Mouse (Mus musculus): Measurements from ENCODE around the gene Pgm1. TPM values are rescaled to one million over a fixed set of nuclear protein-coding genes. Genes with fewer than 3 reads are reported as not detected.

Gene Pgm1
- total RNA-seq (2017): 11.8 to 18.0 TPM (median 14.0 TPM) in 3 replicates

DNA sequence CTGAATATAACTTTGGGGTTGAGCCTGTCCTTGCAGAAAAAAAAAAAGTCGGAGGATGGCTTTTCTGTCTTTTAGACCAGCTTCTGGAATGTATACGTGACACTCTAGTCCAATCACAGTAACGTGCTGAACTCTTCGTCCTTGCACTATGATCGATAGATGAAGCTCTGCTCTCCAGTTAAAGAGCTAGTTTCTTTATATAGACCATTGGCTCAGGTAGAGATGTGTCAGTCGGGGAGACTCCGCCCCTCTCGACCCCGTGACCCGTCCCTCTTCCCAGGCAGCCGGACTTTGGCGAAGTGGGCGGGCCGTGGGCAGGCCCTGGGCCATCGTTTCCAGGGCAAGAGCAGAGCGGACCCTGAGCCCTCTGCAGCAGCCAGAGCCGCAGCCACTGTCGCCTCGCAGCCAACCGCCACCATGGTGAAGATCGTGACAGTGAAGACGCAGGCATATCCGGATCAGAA lies at the start of gene Pgm1:
Gene Pgm1 (plus strand): TSS at position 266 of the 464 bp plus-strand sequence.
- ATAC-seq (replicated peaks; ENCODE audit: insufficient number of reproducible peaks, low FRiP score, low TSS enrichment, poor library complexity, severe bottlenecking): peak; percentile 85

DNA sequence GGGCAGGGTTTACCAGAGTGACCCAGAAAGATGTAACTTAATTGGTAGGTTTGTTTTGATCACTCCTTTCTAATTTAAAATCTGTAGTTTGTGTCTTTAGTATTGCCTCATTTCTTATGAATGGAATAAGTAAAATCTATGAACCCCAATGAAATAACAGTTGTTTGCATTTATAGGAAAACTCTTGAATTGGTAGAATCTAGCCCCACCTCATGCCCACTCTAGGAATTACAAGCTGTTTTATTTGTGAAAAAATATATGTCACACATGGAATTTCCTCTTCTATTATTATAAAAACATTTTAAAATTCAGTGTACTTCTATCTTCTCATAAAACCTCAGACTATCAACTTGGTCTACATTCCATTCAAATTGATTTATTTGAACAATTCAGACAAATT lies 47.3 kb upstream of the Pgm1 start:
- no peak for ATAC-seq (replicated peaks; ENCODE audit: insufficient number of reproducible peaks, low FRiP score, low TSS enrichment, poor library complexity, severe bottlenecking)

DNA sequence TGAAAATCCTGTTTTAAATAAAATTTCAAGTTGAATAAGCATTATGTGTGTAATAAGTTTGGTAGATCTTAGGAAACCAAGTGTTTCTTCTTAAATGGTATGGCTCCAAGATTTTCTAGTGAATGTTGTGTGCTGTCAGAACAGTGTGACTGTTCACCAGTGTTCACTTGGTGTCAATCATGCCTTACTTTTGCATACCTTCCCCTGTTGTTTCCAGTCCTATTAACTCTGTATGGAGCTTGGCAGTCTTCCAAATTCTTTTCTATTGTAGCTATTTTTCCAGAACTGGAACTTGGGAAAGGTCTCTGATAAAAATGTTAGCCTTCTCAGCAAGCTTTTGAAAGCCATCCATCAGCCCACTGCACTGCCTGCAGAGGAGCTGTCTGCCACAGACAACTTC lies 46.8 kb upstream of the Pgm1 start:
- ATAC-seq (replicated peaks; ENCODE audit: insufficient number of reproducible peaks, low FRiP score, low TSS enrichment, poor library complexity, severe bottlenecking): no peak

DNA sequence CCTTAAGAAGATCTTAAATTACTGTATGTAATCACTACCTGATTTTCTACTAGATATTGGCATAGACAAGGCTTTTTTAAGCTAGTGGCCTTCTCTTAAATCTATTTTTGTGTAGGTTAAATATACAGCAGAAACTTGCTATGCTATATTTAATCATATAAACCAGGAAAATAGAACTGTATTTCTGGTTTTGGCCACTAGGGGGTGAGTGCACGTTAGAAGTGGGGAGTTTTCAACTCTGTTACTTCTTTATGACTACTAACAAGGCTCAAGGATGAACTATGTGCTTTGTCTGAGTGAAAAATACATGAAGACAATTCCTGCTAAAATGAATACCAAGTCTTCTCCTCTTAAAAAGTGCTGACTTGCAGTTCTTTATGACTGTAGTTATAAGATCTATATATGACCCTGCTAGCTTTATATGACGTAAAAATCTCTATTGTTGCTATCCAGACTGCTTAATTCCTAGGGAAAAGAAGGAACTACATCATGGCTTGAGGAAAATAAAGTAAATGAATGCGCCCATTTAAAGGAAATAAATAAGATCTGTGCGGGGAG lies 15.2 kb upstream of the Pgm1 start:
- ATAC-seq (replicated peaks; ENCODE audit: insufficient number of reproducible peaks, low FRiP score, low TSS enrichment, poor library complexity, severe bottlenecking): no peak

DNA sequence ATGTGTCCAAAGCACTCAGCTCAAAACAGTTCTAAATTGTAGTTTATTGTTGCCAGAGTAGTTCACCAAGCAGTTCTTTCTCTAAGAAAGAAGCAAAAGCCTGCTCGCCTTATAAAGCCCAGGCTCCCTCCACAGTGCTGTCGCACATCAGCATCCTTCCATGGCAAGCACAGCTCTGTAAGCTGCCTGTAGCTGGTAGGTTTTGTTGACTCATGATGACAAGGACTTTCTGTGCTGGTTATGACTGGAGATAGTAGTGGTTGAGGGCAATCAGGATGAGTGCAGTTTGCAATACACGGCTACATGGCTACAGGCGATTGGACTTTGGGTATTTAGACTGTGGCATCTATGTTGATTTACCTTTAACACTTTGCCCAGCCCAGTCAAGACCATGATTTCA lies 2.8 kb upstream of the Pgm1 start:
- ATAC-seq (replicated peaks; ENCODE audit: insufficient number of reproducible peaks, low FRiP score, low TSS enrichment, poor library complexity, severe bottlenecking): no peak

DNA sequence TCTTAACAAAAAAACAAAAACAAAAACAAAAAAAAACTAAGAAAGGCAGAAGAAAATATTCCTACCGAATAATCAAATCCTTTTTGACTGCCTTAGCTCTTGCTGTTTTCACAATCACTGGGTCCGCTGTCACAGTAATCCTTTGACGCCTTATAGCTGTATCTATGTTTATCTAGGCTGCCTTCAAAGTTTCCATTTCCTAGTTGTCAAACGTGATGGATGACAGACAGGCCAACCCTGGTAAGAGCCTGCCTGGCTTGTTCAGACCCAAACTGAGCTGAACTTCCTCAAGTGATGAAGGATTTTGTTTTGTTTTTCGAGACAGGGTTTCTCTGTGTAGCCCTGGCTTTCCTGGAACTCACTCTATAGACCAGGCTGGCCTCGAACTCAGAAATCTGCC lies 693 bp upstream of the Pgm1 start:
- ATAC-seq (replicated peaks; ENCODE audit: insufficient number of reproducible peaks, low FRiP score, low TSS enrichment, poor library complexity, severe bottlenecking): no peak

DNA sequence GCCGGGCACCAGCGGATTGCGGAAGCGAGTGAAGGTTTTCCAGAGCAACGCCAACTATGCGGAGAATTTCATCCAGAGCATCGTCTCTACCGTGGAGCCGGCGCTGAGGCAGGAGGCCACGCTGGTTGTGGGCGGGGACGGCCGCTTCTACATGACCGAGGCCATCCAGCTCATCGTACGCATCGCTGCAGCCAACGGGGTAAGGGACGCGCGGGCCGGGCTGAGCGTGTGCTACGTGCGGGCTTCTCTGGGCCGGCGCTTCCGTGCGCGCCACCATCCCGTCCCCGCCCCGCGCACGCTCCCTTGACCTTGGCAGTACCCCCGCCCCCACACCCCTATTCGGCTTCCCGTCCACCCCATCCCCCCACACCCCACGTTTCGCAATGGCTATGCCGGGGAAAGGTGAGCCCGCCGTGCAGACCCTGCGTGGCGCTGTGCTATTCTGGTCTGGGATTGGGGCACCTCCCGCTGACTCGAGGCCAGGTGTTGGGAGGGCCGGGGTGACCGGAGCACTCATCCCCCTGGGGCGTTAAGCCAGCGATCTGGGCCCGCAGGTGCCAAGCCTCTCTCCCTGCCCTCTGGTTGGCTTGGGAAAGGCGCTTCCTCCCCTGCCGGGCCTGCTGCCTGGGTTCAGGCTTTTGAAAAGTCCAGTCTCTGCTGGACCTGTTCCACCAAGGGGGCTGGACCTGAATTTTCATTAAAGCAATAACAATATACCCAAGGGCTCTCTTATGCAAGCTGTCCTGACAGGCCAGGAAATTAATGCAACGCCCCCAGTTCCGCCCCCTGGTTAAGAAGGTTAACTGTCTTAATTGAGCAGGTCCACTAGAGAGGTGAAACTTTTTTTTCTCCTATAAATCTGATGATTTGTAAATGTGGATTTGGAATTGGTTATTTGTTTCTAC lies 651 bp downstream of the Pgm1 start, which contains the start of gene Itgb3bp:
Gene Itgb3bp (minus strand): TSS at position 201 of the 905 bp plus-strand sequence.
- ATAC-seq (replicated peaks; ENCODE audit: insufficient number of reproducible peaks, low FRiP score, low TSS enrichment, poor library complexity, severe bottlenecking): peak; percentile 45

DNA sequence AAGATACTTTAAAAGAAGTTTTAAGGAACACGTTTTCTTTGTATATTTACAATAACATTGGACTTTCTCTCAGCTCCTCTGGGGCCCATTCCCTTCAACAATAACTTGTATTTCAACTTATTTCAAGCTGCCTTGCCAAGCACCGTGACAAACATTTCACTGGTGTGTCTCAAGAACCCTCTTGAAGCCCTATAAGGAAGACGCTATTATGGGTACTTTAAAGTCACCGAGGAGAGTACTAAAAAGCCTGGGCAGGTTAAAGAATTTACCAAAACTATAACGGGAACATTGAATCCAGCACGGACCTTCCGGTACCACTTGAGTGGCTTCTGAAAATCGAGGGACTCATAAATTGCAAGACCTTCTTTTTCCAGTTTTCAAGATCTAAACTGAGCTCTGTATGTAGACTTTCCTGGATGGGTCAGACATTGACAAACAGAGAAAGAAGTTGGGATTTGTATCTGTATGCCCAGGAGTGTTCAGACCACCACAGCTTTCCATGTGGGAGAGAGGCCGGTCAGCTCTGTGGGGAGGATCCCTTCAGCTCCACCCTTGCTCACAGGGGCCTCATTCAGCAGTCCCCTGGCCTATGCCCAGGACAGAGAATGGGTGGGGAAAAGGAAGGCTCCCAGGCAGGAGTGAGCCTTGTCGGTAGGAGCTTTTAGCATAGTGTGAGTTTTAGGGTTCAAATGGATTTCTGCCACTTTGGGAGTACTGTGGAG lies 1.5 kb downstream of the Pgm1 start:
- ATAC-seq (replicated peaks; ENCODE audit: insufficient number of reproducible peaks, low FRiP score, low TSS enrichment, poor library complexity, severe bottlenecking): no peak

DNA sequence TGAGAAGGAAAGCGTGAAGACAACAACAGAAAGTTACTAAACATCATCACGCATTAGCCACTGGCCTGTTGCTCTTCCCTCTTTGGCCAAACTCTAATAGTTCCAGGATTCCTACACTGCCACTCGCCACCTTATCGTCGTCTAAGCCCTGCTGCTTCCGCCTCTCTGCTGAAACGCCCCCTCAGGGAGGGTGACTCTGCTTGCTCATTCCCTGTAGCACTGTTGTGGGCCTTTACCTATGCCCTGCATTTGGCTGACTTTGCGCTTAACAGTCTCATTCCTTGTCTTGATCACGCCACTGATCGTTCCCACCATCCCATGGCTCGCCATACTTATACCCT lies 2.0 kb downstream of the Pgm1 start:
- no peak for ATAC-seq (replicated peaks; ENCODE audit: insufficient number of reproducible peaks, low FRiP score, low TSS enrichment, poor library complexity, severe bottlenecking)

DNA sequence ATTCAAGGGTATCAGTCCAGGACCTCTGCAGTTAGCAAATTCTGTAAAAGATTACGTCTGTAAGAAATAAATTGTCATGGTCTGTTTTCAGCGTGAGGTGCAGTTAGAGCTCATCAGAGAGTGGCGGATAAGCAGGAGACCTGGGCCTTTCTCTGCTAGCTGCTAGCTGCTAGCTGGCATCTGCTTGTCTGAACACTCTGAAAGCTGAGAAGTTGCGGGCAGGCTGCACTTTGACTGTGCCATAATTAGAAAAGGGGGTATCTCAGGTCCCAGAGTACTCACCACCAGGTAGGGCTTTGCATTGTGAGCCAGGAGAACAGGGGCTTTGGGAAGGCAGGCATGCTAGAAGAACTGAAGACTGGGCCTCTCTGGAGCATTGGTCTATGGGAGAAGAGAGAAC lies 2.6 kb downstream of the Pgm1 start:
- no peak for ATAC-seq (replicated peaks; ENCODE audit: insufficient number of reproducible peaks, low FRiP score, low TSS enrichment, poor library complexity, severe bottlenecking)

DNA sequence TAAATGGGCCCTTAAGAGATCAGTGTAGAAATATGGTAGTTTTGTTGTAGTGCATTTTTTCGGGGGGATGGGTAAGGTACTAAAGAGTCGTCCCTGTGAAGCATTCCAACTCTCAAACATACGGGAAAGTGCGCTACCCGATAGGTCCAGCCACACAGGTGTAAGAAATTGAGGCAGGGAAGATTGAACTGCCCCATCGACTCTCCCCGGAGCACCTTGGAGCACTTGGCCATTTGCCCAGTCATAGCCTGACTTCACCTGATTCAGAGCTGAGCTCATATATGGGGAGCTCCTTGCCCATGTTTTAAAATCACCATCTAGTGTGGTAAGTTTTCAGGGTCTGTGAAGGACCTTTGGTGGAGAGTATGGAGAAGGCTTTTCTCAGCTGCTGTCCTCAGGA lies 5.6 kb downstream of the Pgm1 start:
- no peak for ATAC-seq (replicated peaks; ENCODE audit: insufficient number of reproducible peaks, low FRiP score, low TSS enrichment, poor library complexity, severe bottlenecking)

DNA sequence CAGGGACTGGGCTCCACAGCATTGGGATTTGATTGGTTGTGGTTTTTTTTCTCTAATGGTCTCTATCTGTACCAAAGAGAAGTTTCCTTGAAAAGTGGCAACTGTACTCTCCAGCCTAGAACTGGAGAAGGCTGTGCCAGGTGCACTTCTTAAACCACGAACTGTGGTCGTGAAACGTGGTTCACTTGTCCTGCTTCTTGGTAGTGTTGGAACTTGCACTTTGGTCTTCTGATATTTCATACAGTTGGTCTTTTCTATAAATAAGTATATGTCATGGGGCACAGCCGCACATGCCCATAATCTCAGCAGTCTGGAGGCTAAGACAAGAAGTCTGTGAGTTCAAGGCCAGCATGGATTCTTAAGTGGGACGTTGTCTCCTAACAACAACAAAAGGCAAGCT lies 7.1 kb downstream of the Pgm1 start:
- ATAC-seq (replicated peaks; ENCODE audit: insufficient number of reproducible peaks, low FRiP score, low TSS enrichment, poor library complexity, severe bottlenecking): no peak

DNA sequence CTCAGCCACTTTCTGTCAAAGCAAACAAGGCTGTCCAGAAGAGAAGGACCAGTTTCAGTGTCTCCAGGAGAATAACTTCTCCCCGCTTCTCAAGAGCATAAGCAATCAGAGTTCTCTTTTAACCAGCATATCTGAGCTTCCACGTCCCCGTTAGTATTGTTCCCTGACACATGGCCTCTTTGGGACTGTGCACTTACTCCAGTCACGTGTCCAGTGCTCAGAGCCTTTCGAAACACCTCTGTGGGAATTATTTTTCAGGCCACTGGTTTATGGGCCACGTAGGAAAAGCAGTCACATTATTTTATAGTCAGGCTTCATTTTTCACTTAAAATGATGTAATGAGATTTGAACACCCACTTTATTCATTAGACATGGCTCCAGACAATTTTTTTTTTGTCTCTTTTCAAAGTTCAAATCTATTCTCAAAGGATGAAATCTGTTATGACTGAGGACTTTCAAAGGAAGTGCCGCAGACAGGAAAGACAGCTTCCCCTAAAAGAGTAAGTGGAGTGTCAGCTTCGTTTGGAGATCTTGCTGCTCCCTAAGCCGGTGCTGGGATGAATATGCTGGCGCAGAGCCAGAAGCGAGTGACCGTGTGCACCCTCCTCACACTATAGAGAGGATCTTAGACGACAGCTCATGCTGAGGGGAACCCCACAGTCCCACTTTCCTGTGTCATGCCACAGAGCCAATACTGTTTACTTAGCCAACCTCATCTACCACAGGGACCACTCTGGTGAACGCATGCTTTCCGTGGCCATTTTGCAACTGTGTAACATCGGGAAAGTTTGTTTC lies 10.7 kb downstream of the Pgm1 start:
- ATAC-seq (replicated peaks; ENCODE audit: insufficient number of reproducible peaks, low FRiP score, low TSS enrichment, poor library complexity, severe bottlenecking): no peak

DNA sequence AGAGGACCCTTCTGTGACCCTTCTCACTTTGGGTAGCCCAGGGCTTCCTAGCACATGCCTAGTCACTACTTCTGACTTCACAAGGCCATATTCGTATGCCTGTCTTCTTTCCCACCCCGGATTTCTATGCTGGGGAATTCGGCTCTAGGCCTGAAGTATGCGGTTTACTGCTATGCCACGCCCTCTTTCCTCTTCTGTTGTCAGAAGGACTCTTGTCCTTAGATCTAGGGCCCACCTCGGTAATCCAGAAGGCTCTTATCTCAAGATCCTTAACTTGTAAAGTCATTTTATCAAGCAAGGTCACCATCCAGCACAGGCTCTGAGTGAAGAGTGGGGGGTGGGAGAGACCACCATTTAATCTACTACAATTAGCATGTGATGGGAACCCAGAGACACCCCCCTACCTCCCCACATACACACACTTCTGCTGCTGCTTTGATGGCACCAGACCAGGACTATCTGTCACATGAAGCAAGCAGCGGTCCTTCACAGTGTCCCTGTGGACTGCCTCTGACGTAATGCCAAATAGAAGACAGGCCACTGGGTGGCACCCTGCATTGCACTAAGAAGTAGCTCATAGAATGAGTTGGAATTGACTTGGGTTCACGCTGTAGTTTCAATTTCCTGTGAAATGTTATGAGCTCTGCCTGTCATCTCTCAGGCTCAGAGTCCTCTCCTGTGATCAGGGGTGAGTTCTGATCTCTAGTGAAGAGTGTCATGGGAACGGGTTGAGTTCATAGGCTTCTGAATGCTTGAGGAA lies 12.6 kb downstream of the Pgm1 start:
- ATAC-seq (replicated peaks; ENCODE audit: insufficient number of reproducible peaks, low FRiP score, low TSS enrichment, poor library complexity, severe bottlenecking): no peak

DNA sequence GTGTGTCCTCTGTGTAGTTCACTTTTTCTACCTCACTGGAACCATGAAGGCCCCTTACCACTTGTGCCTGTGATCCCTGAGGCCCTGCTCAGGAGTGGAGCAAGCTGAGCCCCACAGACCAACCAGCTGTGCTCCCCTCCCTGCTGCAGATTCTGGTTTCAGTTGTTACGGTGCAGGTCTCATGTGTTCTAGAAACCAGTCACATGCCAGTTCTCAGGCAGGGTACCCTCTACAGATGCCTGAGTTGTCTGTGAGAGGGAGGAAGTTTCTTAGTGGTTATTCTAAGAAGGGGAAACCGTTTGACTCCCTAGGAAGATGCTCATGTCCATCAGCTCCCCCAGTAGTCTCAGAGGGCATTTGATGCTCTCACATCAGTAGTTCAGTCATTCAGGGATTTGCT lies 15.4 kb downstream of the Pgm1 start:
- no peak for ATAC-seq (replicated peaks; ENCODE audit: insufficient number of reproducible peaks, low FRiP score, low TSS enrichment, poor library complexity, severe bottlenecking)

DNA sequence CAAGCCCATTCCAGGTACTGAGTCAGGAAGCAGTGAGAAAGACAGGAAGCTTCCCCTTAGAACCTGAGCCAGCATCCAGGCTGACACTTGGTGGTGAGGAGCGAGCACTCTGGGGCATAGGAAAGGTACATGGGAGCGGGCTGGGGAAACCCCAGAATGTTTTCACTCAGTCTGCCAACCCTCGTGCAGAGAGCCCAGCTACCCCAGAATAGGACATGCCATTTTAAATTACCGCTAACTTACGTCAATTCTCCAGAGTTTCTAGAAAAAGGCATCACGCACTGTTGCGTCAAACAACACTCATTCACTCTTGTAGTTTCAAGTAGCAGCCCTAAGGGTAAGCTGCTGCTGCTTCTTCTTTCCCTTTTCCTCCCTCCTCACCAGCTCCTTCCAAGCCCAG lies 15.8 kb downstream of the Pgm1 start:
- no peak for ATAC-seq (replicated peaks; ENCODE audit: insufficient number of reproducible peaks, low FRiP score, low TSS enrichment, poor library complexity, severe bottlenecking)

DNA sequence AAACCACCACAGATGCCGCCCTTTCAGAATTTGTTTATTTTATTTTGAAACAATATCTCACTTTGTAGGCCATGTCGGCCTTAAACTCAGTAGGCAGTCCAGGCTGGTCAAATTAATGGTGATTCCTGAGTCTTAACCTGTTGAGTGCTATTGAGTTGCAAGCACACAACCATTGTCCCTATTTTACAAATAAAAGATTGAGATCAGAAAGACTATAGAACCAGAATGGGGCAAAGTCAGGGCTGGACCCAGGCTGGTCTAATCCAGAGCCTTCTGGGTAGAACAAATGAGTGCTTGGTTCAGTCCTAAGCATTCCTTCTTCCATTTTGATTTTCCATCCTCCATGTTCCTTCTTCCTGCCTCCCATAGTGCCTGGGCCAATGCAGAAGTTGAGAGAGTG lies 17.3 kb downstream of the Pgm1 start:
- no peak for ATAC-seq (replicated peaks; ENCODE audit: insufficient number of reproducible peaks, low FRiP score, low TSS enrichment, poor library complexity, severe bottlenecking)

DNA sequence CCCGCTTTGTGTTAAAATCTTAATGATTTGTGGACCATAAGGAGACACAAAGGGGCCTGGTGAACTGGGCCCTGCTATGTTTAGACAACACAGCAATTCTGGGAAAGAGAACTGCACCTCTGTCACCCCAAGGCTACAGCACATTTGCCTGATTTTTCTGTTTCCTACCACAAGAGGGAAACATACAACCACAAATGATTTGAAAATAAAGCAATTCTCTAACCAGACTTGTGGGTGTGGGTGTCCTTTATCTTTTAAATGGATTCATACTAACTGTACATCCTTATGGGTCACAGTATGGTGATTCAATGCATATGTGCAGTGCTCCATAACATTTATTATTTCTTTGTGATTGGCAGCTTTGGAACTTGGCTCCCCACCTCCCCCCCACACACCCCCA lies 18.0 kb downstream of the Pgm1 start:
- ATAC-seq (replicated peaks; ENCODE audit: insufficient number of reproducible peaks, low FRiP score, low TSS enrichment, poor library complexity, severe bottlenecking): no peak
